Mouse (Mus musculus): ENCODE data around the gene Blvrb.

DNA sequence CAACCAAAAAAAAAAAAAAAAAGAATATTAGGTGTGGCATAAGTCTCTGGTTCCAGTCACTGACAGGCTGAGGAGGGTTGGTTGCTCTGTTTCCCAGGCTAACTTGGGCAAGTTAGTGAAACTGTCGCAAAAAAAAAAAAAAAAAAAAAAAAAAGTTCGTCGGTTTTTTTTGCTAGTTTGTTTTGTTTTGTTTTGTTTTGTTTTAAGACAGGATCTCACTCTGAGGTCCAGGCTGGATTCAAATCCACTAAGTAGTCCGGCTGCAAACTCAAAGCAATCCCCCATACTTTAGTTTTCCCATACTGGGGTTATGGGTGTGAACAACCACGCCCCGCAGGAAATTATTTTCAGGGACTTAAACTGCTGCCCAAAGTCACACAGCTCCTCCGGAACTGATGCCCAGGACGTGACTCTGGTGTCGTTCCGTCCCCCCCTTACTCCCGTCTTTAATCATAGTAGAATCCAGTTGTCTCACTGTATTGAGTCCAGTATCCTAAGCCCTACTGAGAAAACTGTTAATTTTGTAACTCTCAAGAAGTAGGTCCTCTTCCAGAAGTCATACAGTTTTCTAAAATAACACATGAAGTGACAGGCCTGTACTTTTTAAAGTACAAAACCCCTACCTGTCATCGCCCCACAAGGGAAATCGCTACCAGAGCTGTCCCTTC lies 38.5 kb downstream of the Blvrb start:
- TF ChIP-seq CTCF (IDR thresholded peaks at IDR 0.05; ENCODE audit: extremely low read depth, insufficient read depth, low read length) (no peak), POLR2A (IDR thresholded peaks at IDR 0.05; ENCODE audit: extremely low read depth, insufficient read depth, low read length) (no peak)
